Mouse (Mus musculus): ENCODE data around the gene Mysm1. TPM values are rescaled to one million over a fixed set of nuclear protein-coding genes. Genes with fewer than 3 reads are reported as not detected.

The Mysm1 gene
- polyA plus RNA-seq, 1 experiment from 2014 or later, result 8.7 TPM

DNA sequence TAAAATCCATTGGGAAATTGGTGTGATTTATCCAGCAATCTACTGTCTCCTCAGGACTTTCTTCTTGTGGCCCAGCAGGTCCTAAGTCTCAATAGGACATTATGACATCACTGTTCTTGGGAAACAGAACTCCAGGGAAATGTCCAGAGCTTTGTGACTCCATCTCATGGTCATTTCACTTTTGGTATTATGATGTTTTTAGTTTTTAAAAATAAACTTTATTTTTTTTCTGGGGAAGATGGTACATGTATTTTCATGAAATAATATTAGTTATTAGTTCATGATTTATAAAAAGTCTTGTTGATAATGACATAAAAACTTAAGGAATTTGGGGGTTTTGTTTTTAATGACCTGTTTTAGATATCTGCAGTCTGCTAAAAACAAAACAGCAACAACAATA, 50.2 kb downstream of the Mysm1 start, which contains the start of gene Eqtn:
TSS of gene Eqtn (minus strand) at position 101 of the 400 bp plus-strand sequence.
- Histone ChIP-seq H3K36me3 (replicated peaks) (no peaks in the 10 kb centered on the region), H3K4me2 (no peak within 1 kb of the TSS), H3K9ac (no peak within 1 kb of the TSS), H3K4me3 (replicated peaks) (no peak within 1 kb of the TSS), H3K27ac (replicated peaks) (no peak within 1 kb of the TSS), H3K27me3 (no peaks in the 10 kb centered on the region), H3K4me1 (replicated peaks) (no peaks in the 10 kb centered on the region), H3K9me3 (replicated peaks) (no peaks in the 10 kb centered on the region)
- no peak for ATAC-seq (ENCODE audit: insufficient read depth)

DNA sequence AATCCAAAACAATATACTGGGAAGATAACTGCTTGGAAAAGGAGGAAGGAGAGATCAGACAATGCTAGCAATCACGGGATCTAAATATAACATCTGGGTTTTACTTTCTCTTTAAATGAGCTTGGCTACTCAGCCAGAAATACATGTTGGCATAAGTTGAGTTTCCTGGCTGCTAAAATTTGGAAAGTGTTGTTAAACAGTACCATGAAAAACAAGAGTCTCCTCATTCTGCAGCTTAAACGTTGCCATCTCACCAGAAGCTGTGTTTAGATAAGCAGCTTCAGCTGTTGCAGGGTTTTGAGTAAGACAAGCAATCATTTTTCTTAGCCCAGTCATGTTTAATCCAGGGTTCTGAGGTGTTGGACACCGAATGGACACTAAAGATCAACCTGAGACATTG, 77.1 kb downstream of the Mysm1 start:
- Histone ChIP-seq H3K9me3 (replicated peaks) (no peaks in the 10 kb centered on the region), H3K4me3 (replicated peaks) (no peak overlapping the region), H3K4me1 (replicated peaks) (no peaks in the 10 kb centered on the region), H3K36me3 (replicated peaks) (no peaks in the 10 kb centered on the region), H3K27me3 (no peaks in the 10 kb centered on the region), H3K4me2 (no peak overlapping the region), H3K9ac (no peak overlapping the region), H3K27ac (replicated peaks) (no peak overlapping the region)
- ATAC-seq (ENCODE audit: insufficient read depth), result no peak
- WGBS (ENCODE audit: insufficient replicate concordance), result 28% methylated on average over 3 of the region's 3 CpGs

DNA sequence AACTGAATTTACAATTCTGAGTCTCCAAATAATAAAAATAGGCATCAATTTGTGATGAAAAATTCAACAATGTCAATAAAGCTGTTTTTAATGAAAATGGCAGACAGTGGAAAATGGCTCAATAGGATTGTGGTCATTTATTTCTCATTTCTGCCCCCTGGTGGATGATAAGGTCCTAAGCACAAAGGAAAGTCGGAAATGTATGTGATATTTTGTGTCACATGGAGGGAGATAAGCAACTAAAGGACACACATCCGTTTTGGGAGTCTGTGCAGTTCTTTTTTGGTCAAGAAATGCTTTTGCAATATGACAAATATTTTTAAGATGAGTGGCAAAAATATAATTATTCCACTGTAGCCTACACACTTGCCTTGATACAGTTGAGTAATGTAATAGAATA, 78.2 kb downstream of the Mysm1 start:
- Histone ChIP-seq H3K27me3 (no peaks in the 10 kb centered on the region), H3K4me3 (replicated peaks) (no peak overlapping the region), H3K9ac (no peak overlapping the region), H3K4me1 (replicated peaks) (no peaks in the 10 kb centered on the region), H3K27ac (replicated peaks) (no peak overlapping the region), H3K4me2 (no peak overlapping the region), H3K36me3 (replicated peaks) (no peaks in the 10 kb centered on the region), H3K9me3 (replicated peaks) (no peaks in the 10 kb centered on the region)
- WGBS (ENCODE audit: insufficient replicate concordance), result 8% methylated on average over 2 of the region's 2 CpGs
- no peak for ATAC-seq (ENCODE audit: insufficient read depth)

Other genes starting within 250 kb of the Mysm1 start
- gene Tek, start 239.8 kb downstream of the Mysm1 start, polyA plus RNA-seq (2015; fragmentation: Nextera tagmentation; extraction: Ambion mirVana), result 4.0 and 4.8 TPM in 2 replicates
- not detected in 2 replicates for gene Eqtn, start 50.3 kb downstream of the Mysm1 start, polyA plus RNA-seq (2015; fragmentation: Nextera tagmentation; extraction: Ambion mirVana)
- 5.9 and 7.6 TPM in 2 replicates for gene Jun, start 73.1 kb upstream of the Mysm1 start, polyA plus RNA-seq (2015; fragmentation: Nextera tagmentation; extraction: Ambion mirVana)

Data from liver, embryonic 15.5 days (tissue).